Mouse (Mus musculus) forebrain, embryonic 10.5 days (tissue): Measurements from ENCODE around the gene Tex2. TPM values are rescaled to one million over a fixed set of nuclear protein-coding genes. Genes with fewer than 3 reads are reported as not detected.
"Not testable (repeated sequence)": the region's sequence is repeated elsewhere in the genome, so short reads cannot be mapped to it uniquely, and the experiment has no call there.

Experiments used
- DNase-seq: peaks from one replicate; pipeline ENCODE4 v3.0.0-alpha.2; 2017; ENCODE audit warnings: low spot score; ENCODE audit errors: extremely low spot score
- H3K27ac ChIP-seq: fragments of 300-500 bp; sonication (generic); 2 replicates; pipeline ENCODE4 v1.5.1; 2016; ENCODE audit warnings: mild to moderate bottlenecking
- H3K27me3 ChIP-seq: fragments of 300-500 bp; sonication (generic); 2 replicates; pipeline ENCODE4 v1.6.1; 2016; ENCODE audit warnings: mild to moderate bottlenecking; ENCODE audit not compliant: poor library complexity, severe bottlenecking
- H3K36me3 ChIP-seq: fragments of 300-500 bp; sonication (generic); replicated peaks from 2 replicates; pipeline ENCODE4 v1.6.1; 2016; ENCODE audit warnings: mild to moderate bottlenecking, moderate library complexity
- H3K4me1 ChIP-seq: fragments of 300-500 bp; sonication (generic); 2 replicates; pipeline ENCODE4 v1.6.1; 2016
- H3K4me3 ChIP-seq: fragments of 300-500 bp; sonication (generic); 2 replicates; pipeline ENCODE4 v1.5.1; 2016; ENCODE audit warnings: mild to moderate bottlenecking, moderate library complexity
- H3K9me3 ChIP-seq: fragments of 300-500 bp; sonication (generic); 2 replicates; pipeline ENCODE4 v1.6.1; 2016; ENCODE audit warnings: mild to moderate bottlenecking, moderate library complexity
- WGBS: fragments of 180-500 bp; shearing (Covaris S2); methylation state at CpG from one replicate; pipeline ENCODE4 v1.1.7; 2016; 5-methylcytosine and 5-hydroxymethylcytosine counted together
- polyA plus RNA-seq: library from polyadenylated mRNA; unstranded; fragments of >200 nt; fragmentation: Nextera tagmentation; extraction: Ambion mirVana; gene quantifications from 2 replicates; pipeline ENCODE4 v1.2.1, GENCODE M21; 2016

Tex2 gene
- polyA plus RNA-seq, 1 experiment from 2014 or later: 6.2 TPM

DNA sequence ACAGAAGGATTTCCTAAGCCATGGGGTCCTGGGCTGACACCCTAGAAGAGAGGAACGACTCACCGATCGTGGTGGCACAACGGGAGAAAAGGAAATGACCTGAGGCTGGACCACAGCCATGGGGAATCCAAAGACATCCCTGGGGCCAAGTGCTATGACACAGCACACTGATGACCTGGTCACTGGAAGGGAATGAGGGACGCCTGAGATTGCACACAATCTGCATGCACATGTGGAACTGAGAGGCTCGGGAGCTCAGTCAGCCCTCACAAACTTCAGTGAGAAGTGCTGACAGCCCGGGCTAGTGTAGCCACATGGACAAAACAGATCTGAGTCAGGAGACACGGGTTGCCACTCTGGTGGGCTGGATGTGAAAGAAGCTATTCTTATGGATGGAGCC is 24.4 kb downstream of the Tex2 start:
- Histone ChIP-seq H3K27me3 (no peaks in the 10 kb centered on the region), H3K27ac (no peak overlapping the region), H3K36me3 (no peaks in the 10 kb centered on the region), H3K9me3 (no peaks in the 10 kb centered on the region), H3K4me3 (no peak overlapping the region), H3K4me1 (peaks cover 26% of the 10 kb centered on the region)
- DNase-seq: no peak
- WGBS: 57% methylated on average over 8 of the region's 8 CpGs

GRCm38 (mm10) chr11:106587786-106588519 is 25.3 kb downstream of the Tex2 start:
- Histone ChIP-seq H3K27ac (no peak overlapping the region), H3K4me3 (no peak overlapping the region)

DNA sequence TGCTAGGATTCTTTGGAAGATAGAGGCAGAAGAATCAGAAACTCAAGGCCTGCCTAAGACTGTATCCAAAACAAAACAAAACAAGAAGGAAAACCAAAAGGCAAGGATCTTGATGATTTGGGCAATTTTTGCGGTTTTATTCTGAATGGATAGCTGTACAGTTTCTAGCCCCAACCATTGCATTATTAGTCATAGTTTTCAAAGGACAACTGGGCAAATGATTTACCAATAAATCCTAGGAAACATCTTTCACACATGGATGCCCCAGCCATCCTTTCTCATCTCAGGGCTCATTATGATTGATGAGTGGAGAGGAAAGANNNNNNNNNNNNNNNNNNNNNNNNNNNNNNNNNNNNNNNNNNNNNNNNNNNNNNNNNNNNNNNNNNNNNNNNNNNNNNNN is 29.4 kb downstream of the Tex2 start:
- no peak for DNase-seq
- Histone ChIP-seq H3K4me3 (no peak overlapping the region), H3K27me3 (no peaks in the 10 kb centered on the region), H3K36me3 (no peaks in the 10 kb centered on the region), H3K4me1 (peaks cover 4% of the 10 kb centered on the region), H3K27ac (no peak overlapping the region), H3K9me3 (no peaks in the 10 kb centered on the region)
- WGBS: 90% methylated on average over 1 of the region's 1 CpGs

More at GRCm38 (mm10) chr11:106587786-106588519, 25.3 kb downstream of the Tex2 start:
- Histone ChIP-seq H3K4me1 (peaks cover 26% of the 10 kb centered on the region), H3K36me3 (no peaks in the 10 kb centered on the region), H3K27me3 (no peaks in the 10 kb centered on the region), H3K9me3 (no peaks in the 10 kb centered on the region)
- WGBS: 87% methylated on average over 10 of the region's 10 CpGs
- DNase-seq: no peak

DNA sequence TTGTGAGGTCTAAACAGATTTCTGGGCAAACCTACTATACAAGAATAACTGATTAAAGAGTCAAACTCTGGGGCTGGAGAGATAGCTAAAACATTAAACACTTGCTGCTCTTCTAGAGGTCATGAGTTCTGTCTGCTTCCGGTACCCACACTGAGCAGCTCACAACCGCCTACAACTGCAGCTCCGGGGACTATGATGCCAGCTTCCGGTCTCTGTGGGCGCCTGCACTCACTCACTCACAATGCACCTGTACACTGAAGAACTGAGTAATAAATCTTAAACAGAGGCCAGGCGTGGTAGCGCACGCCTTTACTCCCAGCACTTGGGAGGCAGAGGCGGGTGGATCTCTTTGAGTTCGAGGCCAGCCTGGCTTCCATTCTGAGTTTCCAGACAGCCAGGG is 31.9 kb downstream of the Tex2 start:
- no peaks in the 10 kb centered on the region for H3K36me3 ChIP-seq
- 96% methylated on average over 10 of the region's 10 CpGs for WGBS
- H3K4me3 ChIP-seq: no peak overlapping the region
- no peaks in the 10 kb centered on the region for H3K9me3 ChIP-seq
- H3K4me1 ChIP-seq: no peaks in the 10 kb centered on the region
- DNase-seq: no peak
- H3K27me3 ChIP-seq: no peaks in the 10 kb centered on the region
- no peak overlapping the region for H3K27ac ChIP-seq

- H3K4me1 ChIP-seq: peaks cover 4% of the 10 kb centered on the region; the same call in 1 of the 2 replicates
- no peak overlapping the region for H3K27ac ChIP-seq
- no peak overlapping the region for H3K4me3 ChIP-seq
- no peak for DNase-seq
- no peaks in the 10 kb centered on the region for H3K9me3 ChIP-seq
- WGBS: 93% methylated on average over 8 of the region's 8 CpGs
- no peaks in the 10 kb centered on the region for H3K27me3 ChIP-seq
- H3K36me3 ChIP-seq: no peaks in the 10 kb centered on the region
These were observed 32.8 kb downstream of the Tex2 start for GRCm38 (mm10) chr11:106580468-106580867.

DNA sequence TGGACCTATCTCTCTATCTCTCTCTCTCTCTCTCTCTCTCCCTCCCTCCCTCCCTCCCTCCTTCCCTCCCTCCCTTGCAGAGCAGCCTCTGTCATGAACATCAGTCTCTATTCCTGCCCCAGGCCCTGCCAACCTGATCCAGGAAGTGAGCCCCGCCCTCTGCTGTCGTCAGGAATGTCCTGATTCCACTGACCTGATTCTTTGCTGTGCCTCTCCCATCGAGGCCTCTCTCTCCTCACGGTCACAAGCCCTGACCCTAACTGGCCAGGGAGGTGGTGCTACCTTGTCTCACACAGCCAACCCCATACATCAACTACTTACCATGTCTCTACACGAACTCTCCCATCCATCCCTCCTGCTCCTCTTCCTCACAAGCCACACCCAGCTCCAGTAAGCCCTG is 33.3 kb downstream of the Tex2 start:
- H3K36me3 ChIP-seq: no peaks in the 10 kb centered on the region
- H3K4me3 ChIP-seq: no peak overlapping the region
- H3K27ac ChIP-seq: no peak overlapping the region
- peaks cover 9% of the 10 kb centered on the region; the same call in 1 of the 2 replicates for H3K4me1 ChIP-seq
- H3K27me3 ChIP-seq: no peaks in the 10 kb centered on the region
- 67% methylated on average over 5 of the region's 5 CpGs for WGBS
- H3K9me3 ChIP-seq: no peaks in the 10 kb centered on the region
- no peak for DNase-seq

DNA sequence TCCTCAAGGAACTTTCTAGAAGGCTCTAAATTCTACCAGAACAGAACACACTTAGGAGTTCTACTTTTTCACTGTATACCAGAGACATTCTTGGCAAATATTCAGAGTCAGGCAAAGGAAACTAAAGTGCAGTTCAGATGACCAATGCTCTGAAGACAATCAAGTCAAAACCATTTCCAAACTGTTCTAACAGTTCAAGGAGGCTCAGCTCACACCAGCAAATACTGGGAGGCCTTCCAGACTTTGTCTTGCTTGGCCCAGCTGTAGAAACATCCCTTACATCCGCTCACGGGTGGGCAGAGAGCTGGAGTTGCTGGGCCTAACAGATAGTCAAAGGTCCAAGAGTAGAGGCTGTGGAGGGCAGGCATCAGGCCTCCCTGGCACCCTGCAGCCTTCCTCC is 34.1 kb downstream of the Tex2 start:
- Histone ChIP-seq H3K4me3 (no peak overlapping the region), H3K9me3 (no peaks in the 10 kb centered on the region), H3K27me3 (no peaks in the 10 kb centered on the region), H3K27ac (no peak overlapping the region), H3K36me3 (no peaks in the 10 kb centered on the region), H3K4me1 (peaks cover 10% of the 10 kb centered on the region; the same call in 1 of the 2 replicates)
- no peak for DNase-seq
- WGBS: 89% methylated on average over 2 of the region's 2 CpGs

DNA sequence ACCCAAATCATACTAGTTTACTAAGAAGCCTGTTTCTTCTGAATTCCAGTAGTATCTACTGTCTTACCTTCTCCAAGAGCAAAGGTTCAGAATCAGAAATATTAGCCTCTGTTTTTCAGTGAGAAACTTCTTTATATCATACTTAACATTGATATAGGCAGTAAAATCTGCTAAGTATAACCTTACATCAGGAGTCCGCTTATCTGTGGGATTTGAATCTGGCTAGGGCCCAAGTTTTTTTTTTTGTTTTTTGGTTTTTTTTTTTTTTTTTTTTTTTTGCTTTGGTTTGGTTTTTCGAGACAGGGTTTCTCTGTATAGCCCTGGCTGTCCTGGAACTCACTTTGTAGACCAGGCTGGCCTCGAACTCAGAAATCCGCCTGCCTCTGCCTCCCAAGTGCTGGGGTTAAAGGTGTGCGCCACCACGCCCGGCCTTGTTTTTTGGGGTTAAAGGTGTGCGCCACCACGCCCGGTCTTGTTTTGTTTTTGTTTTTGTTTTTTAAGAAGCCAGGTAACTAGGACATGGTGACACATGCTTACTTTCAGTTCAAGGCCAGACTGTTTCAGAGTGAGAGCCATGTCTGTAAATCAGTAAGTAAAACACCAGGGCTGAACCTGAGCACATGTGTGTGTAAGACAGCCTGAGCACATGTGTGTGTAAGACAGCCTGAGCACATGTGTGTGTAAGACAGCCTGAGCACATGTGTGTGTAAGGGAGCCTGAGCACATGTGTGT is 35.4 kb downstream of the Tex2 start:
- H3K27ac ChIP-seq, H3K36me3 ChIP-seq, DNase-seq, H3K27me3 ChIP-seq, H3K4me3 ChIP-seq, H3K9me3 ChIP-seq: not testable (repeated sequence)
- peaks cover 19% of the 10 kb centered on the region for H3K4me1 ChIP-seq
- 96% methylated on average over 10 of the region's 10 CpGs for WGBS

DNA sequence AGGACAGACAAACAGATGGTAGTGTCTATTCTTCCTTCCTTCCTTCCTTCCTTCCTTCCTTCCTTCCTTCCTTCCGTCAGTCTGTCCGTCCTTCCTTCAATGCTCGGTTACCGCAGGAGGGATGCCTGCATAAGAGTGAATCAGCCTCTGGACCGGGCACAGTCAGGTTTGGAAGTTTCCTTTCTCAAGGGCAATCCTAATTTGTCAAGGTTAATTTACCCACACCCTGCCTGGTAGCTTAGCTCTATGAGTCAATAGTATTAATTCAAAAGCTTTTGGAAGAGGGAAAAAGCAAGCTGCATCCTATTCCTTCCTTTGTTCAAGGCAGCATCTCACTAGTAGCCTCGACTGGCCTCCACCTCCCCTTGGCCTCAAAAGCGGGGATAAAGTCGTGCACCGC is 38.8 kb downstream of the Tex2 start:
- Histone ChIP-seq H3K27me3 (no peaks in the 10 kb centered on the region), H3K4me1 (peaks cover 38% of the 10 kb centered on the region), H3K36me3 (no peaks in the 10 kb centered on the region), H3K27ac (no peak overlapping the region), H3K4me3 (no peak overlapping the region), H3K9me3 (no peaks in the 10 kb centered on the region)
- WGBS: 88% methylated on average over 9 of the region's 9 CpGs
- no peak for DNase-seq

GRCm38 (mm10) chr11:106573476-106574240 is 39.6 kb downstream of the Tex2 start:
- Histone ChIP-seq H3K9me3 (no peaks in the 10 kb centered on the region), H3K27me3 (no peaks in the 10 kb centered on the region), H3K36me3 (no peaks in the 10 kb centered on the region), H3K27ac (0 out of 2 replicates have a peak overlapping the region, but pooled peaks have one; percentile 40), H3K4me3 (no peak overlapping the region), H3K4me1 (peaks cover 45% of the 10 kb centered on the region)
- 76% methylated on average over 9 of the region's 9 CpGs for WGBS
- no peak for DNase-seq

- H3K36me3 ChIP-seq: peaks cover 3% of the 10 kb centered on the region
- H3K9me3 ChIP-seq: no peaks in the 10 kb centered on the region
- no peak overlapping the region for H3K4me3 ChIP-seq
- whole genome bisulfite sequencing: 88% methylated on average over 9 of the region's 9 CpGs
- H3K4me1 ChIP-seq: peaks cover 52% of the 10 kb centered on the region
- H3K27ac ChIP-seq: peak overlapping the region; percentile 40; the same call in 1 of the 2 replicates
- no peaks in the 10 kb centered on the region for H3K27me3 ChIP-seq
- no peak for DNase-seq
These were observed 40.3 kb downstream of the Tex2 start for GRCm38 (mm10) chr11:106572958-106573357.

- no peaks in the 10 kb centered on the region for H3K9me3 ChIP-seq
- DNase-seq: no peak
- H3K4me3 ChIP-seq: no peak overlapping the region
- peaks cover 11% of the 10 kb centered on the region for H3K36me3 ChIP-seq
- no peaks in the 10 kb centered on the region for H3K27me3 ChIP-seq
- H3K27ac ChIP-seq: 0 out of 2 replicates have a peak overlapping the region, but pooled peaks have one; percentile 51
- H3K4me1 ChIP-seq: peaks cover 54% of the 10 kb centered on the region
- 74% methylated on average over 15 of the region's 15 CpGs for WGBS
These were observed 41.0 kb downstream of the Tex2 start for GRCm38 (mm10) chr11:106572020-106572782.
